Mouse (Mus musculus): ENCODE measurements at regions not wholly inside any gene's neighbourhood (a gene's known extent, or its start where the extent isn't known, plus 50 kb on each side); places are given as distances from the start of the nearest gene placed in this dataset.

DNA sequence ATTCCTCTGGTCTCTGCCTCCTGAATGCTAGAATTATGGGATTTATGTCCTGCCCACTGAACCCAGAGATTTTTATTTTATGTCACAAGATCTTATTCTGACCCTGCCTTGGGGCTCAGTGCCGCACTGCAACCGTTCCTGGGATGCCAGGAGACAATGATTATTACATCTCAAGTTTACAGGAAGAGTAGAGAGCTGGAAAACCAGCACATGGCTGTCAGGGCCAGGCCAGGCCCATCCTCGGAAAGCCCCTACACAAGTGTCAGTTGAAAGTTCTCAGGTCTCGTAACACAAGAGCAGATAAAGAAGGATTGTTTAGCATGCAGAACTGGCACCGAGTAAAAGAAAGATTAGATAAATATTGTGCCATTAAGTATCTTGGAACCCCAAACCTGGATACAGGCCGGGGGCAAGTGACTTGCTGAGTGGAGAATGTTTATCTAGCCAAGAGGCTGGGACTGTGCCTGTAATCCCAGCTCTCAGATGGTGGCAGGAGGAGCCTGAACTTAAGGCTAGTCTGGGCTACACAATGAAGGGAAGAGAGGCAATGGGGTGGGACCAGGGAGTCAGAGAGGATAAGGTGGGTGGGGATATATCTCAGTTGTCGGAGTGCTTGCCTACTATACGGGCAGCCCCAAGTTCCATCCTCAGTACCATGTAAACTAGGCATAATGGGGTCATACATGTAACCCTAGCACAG is 132.3 kb downstream of the Cd24a start:
- TF ChIP-seq POLR2A (IDR thresholded peaks at IDR 0.05; ENCODE audit: insufficient read depth, low read depth, low read length), result no peak
- no peak for TF ChIP-seq CTCF (IDR thresholded peaks at IDR 0.05; ENCODE audit: insufficient read depth, low read depth, low read length)
